32 mouse cellular contexts compared by ENCODE assay signal in genomic region chr14:39265121-39265520, GRCm38 (mm10).
"Had no signal": no experiment of that assay in that cellular context is flagged by ENCODE, and none has a peak within 500 bp of the region (broad histone marks: within the 10 kb centered on the region; RNA-seq: fewer than 3 reads in every experiment).

No protein-coding gene starts in this region.

- H3K4me2 ChIP-seq: limb, embryonic 12.5 days; limb, embryonic 13.5 days; limb, embryonic 15.5 days; liver, embryonic 11.5 days; liver, embryonic 12.5 days; liver, embryonic 13.5 days; liver, embryonic 15.5 days; lung, embryonic 14.5 days; lung, embryonic 15.5 days; midbrain, embryonic 11.5 days; midbrain, embryonic 12.5 days; midbrain, embryonic 13.5 days; midbrain, embryonic 15.5 days; neural tube, embryonic 12.5 days; neural tube, embryonic 13.5 days had no signal

- H3K27me3 ChIP-seq: limb, embryonic 12.5 days; limb, embryonic 13.5 days; limb, embryonic 15.5 days; liver, embryonic 12.5 days; liver, embryonic 13.5 days; liver, embryonic 15.5 days; lung, embryonic 15.5 days; megakaryocyte, embryonic 14.5 days; midbrain, embryonic 12.5 days; midbrain, embryonic 13.5 days; midbrain, embryonic 15.5 days; neural tube, embryonic 12.5 days; neural tube, embryonic 13.5 days had no signal

- H3K9ac ChIP-seq: limb, embryonic 12.5 days; limb, embryonic 13.5 days; limb, embryonic 15.5 days; liver, embryonic 12.5 days; liver, embryonic 13.5 days; liver, embryonic 14.5 days; liver, embryonic 15.5 days; liver, postnatal 0 days; lung, embryonic 14.5 days; lung, embryonic 15.5 days; midbrain, embryonic 12.5 days; midbrain, embryonic 13.5 days; midbrain, embryonic 15.5 days; neural tube, embryonic 12.5 days; neural tube, embryonic 13.5 days had no signal

- DNase-seq: left cerebral cortex, postnatal 4 days; liver, embryonic 13.5 days; liver, postnatal 0 days; lung, adult 18-20 months; lung, adult 2 months; lung, embryonic 14.5 days; lung, postnatal 10 days; lung, postnatal 14 days; lung, postnatal 36 days; lung, postnatal 4 days; midbrain, embryonic 14.5 days had no signal

- ATAC-seq: liver, embryonic 12.5 days; liver, postnatal 0 days; lung, postnatal 0 days; midbrain, embryonic 13.5 days; midbrain, embryonic 15.5 days; midbrain, embryonic 16.5 days had no signal

- H3K9me3 ChIP-seq: limb, embryonic 10.5 days; limb, embryonic 12.5 days; limb, embryonic 13.5 days; limb, embryonic 15.5 days; liver, embryonic 12.5 days; liver, embryonic 15.5 days; lung, embryonic 15.5 days; megakaryocyte, embryonic 14.5 days; midbrain, embryonic 10.5 days; midbrain, embryonic 12.5 days; midbrain, embryonic 13.5 days; midbrain, embryonic 15.5 days; neural tube, embryonic 12.5 days; neural tube, embryonic 13.5 days had no signal

- H3K4me1 ChIP-seq: limb, embryonic 10.5 days; limb, embryonic 12.5 days; limb, embryonic 13.5 days; limb, embryonic 15.5 days; liver, embryonic 12.5 days; liver, embryonic 13.5 days; liver, embryonic 15.5 days; lung, embryonic 15.5 days; megakaryocyte, embryonic 14.5 days; midbrain, embryonic 10.5 days; midbrain, embryonic 12.5 days; midbrain, embryonic 13.5 days; midbrain, embryonic 15.5 days; neural tube, embryonic 12.5 days; neural tube, embryonic 13.5 days had no signal

- H3K27ac ChIP-seq: limb, embryonic 10.5 days; limb, embryonic 12.5 days; limb, embryonic 13.5 days; limb, embryonic 15.5 days; liver, embryonic 12.5 days; liver, embryonic 13.5 days; liver, embryonic 14.5 days; liver, embryonic 15.5 days; lung, embryonic 15.5 days; macrophage; midbrain, embryonic 10.5 days; midbrain, embryonic 12.5 days; midbrain, embryonic 13.5 days; midbrain, embryonic 15.5 days; neural tube, embryonic 12.5 days; neural tube, embryonic 13.5 days had no signal

- H3K4me3 ChIP-seq: limb, embryonic 10.5 days; limb, embryonic 12.5 days; limb, embryonic 13.5 days; limb, embryonic 15.5 days; liver, embryonic 12.5 days; liver, embryonic 13.5 days; liver, embryonic 15.5 days; lung, embryonic 15.5 days; megakaryocyte, embryonic 14.5 days; midbrain, embryonic 10.5 days; midbrain, embryonic 12.5 days; midbrain, embryonic 13.5 days; midbrain, embryonic 15.5 days; myocyte; neural tube, embryonic 12.5 days; neural tube, embryonic 13.5 days had no signal

- H3K36me3 ChIP-seq: limb, embryonic 10.5 days; limb, embryonic 12.5 days; limb, embryonic 13.5 days; limb, embryonic 15.5 days; liver, embryonic 12.5 days; liver, embryonic 13.5 days; liver, embryonic 15.5 days; lung, embryonic 15.5 days; midbrain, embryonic 10.5 days; midbrain, embryonic 12.5 days; midbrain, embryonic 13.5 days; midbrain, embryonic 15.5 days; neural tube, embryonic 12.5 days; neural tube, embryonic 13.5 days had no signal
